Mouse (Mus musculus): ENCODE results near the gene Tec. TPM values are rescaled to one million over a fixed set of nuclear protein-coding genes. Genes with fewer than 3 reads are reported as not detected.

Gene Tec
- polyA plus RNA-seq, 1 experiment from 2014 or later, result 3.3 TPM

GRCm38 (mm10) chr5:72751056-72751758 is 117.1 kb downstream of the Tec start:
- no peak for DNase-seq (ENCODE audit: low spot score, missing footprints)
- WGBS, result 84% methylated on average over 7 of the region's 7 CpGs

GRCm38 (mm10) chr5:72750226-72750625 is 118.1 kb downstream of the Tec start:
- Histone ChIP-seq H3K9ac (ENCODE audit: low read length) (no peak overlapping the region), H3K4me3 (ENCODE audit: low read depth, low read length) (no peak overlapping the region), H3K4me2 (no peak overlapping the region), H3K27ac (ENCODE audit: low read depth, low read length) (no peak overlapping the region), H3K9me3 (ENCODE audit: control insufficient read depth, low read length) (no peaks in the 10 kb centered on the region), H3K36me3 (ENCODE audit: control insufficient read depth, insufficient read depth, low read length) (no peaks in the 10 kb centered on the region), H3K4me1 (ENCODE audit: control insufficient read depth, insufficient read depth, low read length) (no peaks in the 10 kb centered on the region), H3K27me3 (ENCODE audit: control insufficient read depth, insufficient read depth, low read length) (no peaks in the 10 kb centered on the region)
- WGBS, result 89% methylated on average over 5 of the region's 5 CpGs
- no peak for DNase-seq (ENCODE audit: low spot score, missing footprints)
- ATAC-seq (ENCODE audit: low FRiP score), result no peak

More at GRCm38 (mm10) chr5:72751056-72751758, 117.1 kb downstream of the Tec start:
- Histone ChIP-seq H3K9ac (ENCODE audit: low read length) (no peak overlapping the region), H3K4me2 (no peak overlapping the region), H3K9me3 (ENCODE audit: control insufficient read depth, low read length) (no peaks in the 10 kb centered on the region), H3K27me3 (ENCODE audit: control insufficient read depth, insufficient read depth, low read length) (no peaks in the 10 kb centered on the region), H3K4me1 (ENCODE audit: control insufficient read depth, insufficient read depth, low read length) (no peaks in the 10 kb centered on the region), H3K27ac (ENCODE audit: low read depth, low read length) (no peak overlapping the region), H3K36me3 (ENCODE audit: control insufficient read depth, insufficient read depth, low read length) (no peaks in the 10 kb centered on the region), H3K4me3 (ENCODE audit: low read depth, low read length) (no peak overlapping the region)
- ATAC-seq (ENCODE audit: low FRiP score), result no peak

- H3K9ac ChIP-seq (ENCODE audit: low read length), result no peak overlapping the region
- no peak overlapping the region for H3K27ac ChIP-seq (ENCODE audit: low read depth, low read length)
- H3K36me3 ChIP-seq (ENCODE audit: control insufficient read depth, insufficient read depth, low read length), result no peaks in the 10 kb centered on the region
- WGBS, result 81% methylated on average over 7 of the region's 7 CpGs
- H3K27me3 ChIP-seq (ENCODE audit: control insufficient read depth, insufficient read depth, low read length), result no peaks in the 10 kb centered on the region
- no peak overlapping the region for H3K4me3 ChIP-seq (ENCODE audit: low read depth, low read length)
- no peak for DNase-seq (ENCODE audit: low spot score, missing footprints)
- no peaks in the 10 kb centered on the region for H3K9me3 ChIP-seq (ENCODE audit: control insufficient read depth, low read length)
- no peaks in the 10 kb centered on the region for H3K4me1 ChIP-seq (ENCODE audit: control insufficient read depth, insufficient read depth, low read length)
- ATAC-seq (ENCODE audit: low FRiP score), result no peak
- H3K4me2 ChIP-seq, result no peak overlapping the region
These were observed 119.5 kb downstream of the Tec start for GRCm38 (mm10) chr5:72748659-72749265.

- no peaks in the 10 kb centered on the region for H3K9me3 ChIP-seq (ENCODE audit: control insufficient read depth, low read length)
- ATAC-seq (ENCODE audit: low FRiP score) (no peak), DNase-seq (ENCODE audit: low spot score, missing footprints) (no peak)
- WGBS, result 87% methylated on average over 4 of the region's 4 CpGs
- H3K4me2 ChIP-seq, result no peak overlapping the region
- H3K27me3 ChIP-seq (ENCODE audit: control insufficient read depth, insufficient read depth, low read length), result no peaks in the 10 kb centered on the region
- no peak overlapping the region for H3K4me3 ChIP-seq (ENCODE audit: low read depth, low read length)
- H3K4me1 ChIP-seq (ENCODE audit: control insufficient read depth, insufficient read depth, low read length), result no peaks in the 10 kb centered on the region
- no peaks in the 10 kb centered on the region for H3K36me3 ChIP-seq (ENCODE audit: control insufficient read depth, insufficient read depth, low read length)
- no peak overlapping the region for H3K9ac ChIP-seq (ENCODE audit: low read length)
- H3K27ac ChIP-seq (ENCODE audit: low read depth, low read length), result no peak overlapping the region
These were observed 120.9 kb downstream of the Tec start for GRCm38 (mm10) chr5:72747384-72747783.

GRCm38 (mm10) chr5:72746461-72746860 is 121.8 kb downstream of the Tec start:
- no peak overlapping the region for H3K4me2 ChIP-seq
- no peak for DNase-seq (ENCODE audit: low spot score, missing footprints)
- no peak overlapping the region for H3K9ac ChIP-seq (ENCODE audit: low read length)
- no peaks in the 10 kb centered on the region for H3K36me3 ChIP-seq (ENCODE audit: control insufficient read depth, insufficient read depth, low read length)
- H3K27ac ChIP-seq (ENCODE audit: low read depth, low read length), result no peak overlapping the region
- no peaks in the 10 kb centered on the region for H3K9me3 ChIP-seq (ENCODE audit: control insufficient read depth, low read length)
- H3K4me3 ChIP-seq (ENCODE audit: low read depth, low read length), result no peak overlapping the region
- no peaks in the 10 kb centered on the region for H3K27me3 ChIP-seq (ENCODE audit: control insufficient read depth, insufficient read depth, low read length)
- ATAC-seq (ENCODE audit: low FRiP score), result no peak
- H3K4me1 ChIP-seq (ENCODE audit: control insufficient read depth, insufficient read depth, low read length), result no peaks in the 10 kb centered on the region
- WGBS, result 89% methylated on average over 4 of the region's 4 CpGs

- Histone ChIP-seq H3K4me2 (no peak overlapping the region), H3K36me3 (ENCODE audit: control insufficient read depth, insufficient read depth, low read length) (no peaks in the 10 kb centered on the region), H3K4me3 (ENCODE audit: low read depth, low read length) (no peak overlapping the region), H3K27ac (ENCODE audit: low read depth, low read length) (no peak overlapping the region), H3K4me1 (ENCODE audit: control insufficient read depth, insufficient read depth, low read length) (no peaks in the 10 kb centered on the region), H3K9me3 (ENCODE audit: control insufficient read depth, low read length) (no peaks in the 10 kb centered on the region), H3K9ac (ENCODE audit: low read length) (no peak overlapping the region), H3K27me3 (ENCODE audit: control insufficient read depth, insufficient read depth, low read length) (no peaks in the 10 kb centered on the region)
- 92% methylated on average over 6 of the region's 6 CpGs for WGBS
- no peak for ATAC-seq (ENCODE audit: low FRiP score)
- no peak for DNase-seq (ENCODE audit: low spot score, missing footprints)
These were observed 125.2 kb downstream of the Tec start for GRCm38 (mm10) chr5:72743103-72743502.

- no peak for ATAC-seq (ENCODE audit: low FRiP score)
- H3K27ac ChIP-seq (ENCODE audit: low read depth, low read length), result no peak overlapping the region
These were observed 131.4 kb downstream of the Tec start for GRCm38 (mm10) chr5:72736868-72737267.

GRCm38 (mm10) chr5:72736437-72736836 is 131.8 kb downstream of the Tec start:
- Histone ChIP-seq H3K27me3 (ENCODE audit: control insufficient read depth, insufficient read depth, low read length) (no peaks in the 10 kb centered on the region), H3K4me3 (ENCODE audit: low read depth, low read length) (no peak overlapping the region), H3K36me3 (ENCODE audit: control insufficient read depth, insufficient read depth, low read length) (no peaks in the 10 kb centered on the region), H3K9ac (ENCODE audit: low read length) (no peak overlapping the region), H3K4me1 (ENCODE audit: control insufficient read depth, insufficient read depth, low read length) (no peaks in the 10 kb centered on the region), H3K9me3 (ENCODE audit: control insufficient read depth, low read length) (no peaks in the 10 kb centered on the region), H3K27ac (ENCODE audit: low read depth, low read length) (no peak overlapping the region), H3K4me2 (no peak overlapping the region)
- DNase-seq (ENCODE audit: low spot score, missing footprints) (no peak), ATAC-seq (ENCODE audit: low FRiP score) (no peak)
- WGBS, result 83% methylated on average over 8 of the region's 8 CpGs

More at GRCm38 (mm10) chr5:72736868-72737267, 131.4 kb downstream of the Tec start:
- 76% methylated on average over 7 of the region's 7 CpGs for WGBS
- Histone ChIP-seq H3K9me3 (ENCODE audit: control insufficient read depth, low read length) (no peaks in the 10 kb centered on the region), H3K27me3 (ENCODE audit: control insufficient read depth, insufficient read depth, low read length) (no peaks in the 10 kb centered on the region), H3K4me1 (ENCODE audit: control insufficient read depth, insufficient read depth, low read length) (no peaks in the 10 kb centered on the region), H3K36me3 (ENCODE audit: control insufficient read depth, insufficient read depth, low read length) (no peaks in the 10 kb centered on the region), H3K4me3 (ENCODE audit: low read depth, low read length) (no peak overlapping the region), H3K4me2 (no peak overlapping the region), H3K9ac (ENCODE audit: low read length) (no peak overlapping the region)
- DNase-seq (ENCODE audit: low spot score, missing footprints), result no peak

- no peaks in the 10 kb centered on the region for H3K9me3 ChIP-seq (ENCODE audit: control insufficient read depth, low read length)
- ATAC-seq (ENCODE audit: low FRiP score) (no peak), DNase-seq (ENCODE audit: low spot score, missing footprints) (no peak)
- 77% methylated on average over 7 of the region's 7 CpGs for WGBS
- no peak overlapping the region for H3K27ac ChIP-seq (ENCODE audit: low read depth, low read length)
- H3K4me2 ChIP-seq, result no peak overlapping the region
- no peaks in the 10 kb centered on the region for H3K36me3 ChIP-seq (ENCODE audit: control insufficient read depth, insufficient read depth, low read length)
- H3K4me3 ChIP-seq (ENCODE audit: low read depth, low read length), result no peak overlapping the region
- H3K4me1 ChIP-seq (ENCODE audit: control insufficient read depth, insufficient read depth, low read length), result no peaks in the 10 kb centered on the region
- no peaks in the 10 kb centered on the region for H3K27me3 ChIP-seq (ENCODE audit: control insufficient read depth, insufficient read depth, low read length)
- no peak overlapping the region for H3K9ac ChIP-seq (ENCODE audit: low read length)
These were observed 132.5 kb downstream of the Tec start for GRCm38 (mm10) chr5:72735763-72736162.
